Mouse (Mus musculus) olfactory bulb, adult 2 months (tissue): ENCODE results near the gene Smoc1.

Source experiments
- CTCF ChIP-seq: fragments of 200-500 bp; IDR thresholded peaks from 2 replicates; pipeline ENCODE4 v1.5.1; 2012; ENCODE audit warnings: low read depth, mild to moderate bottlenecking, low read length, moderate library complexity; ENCODE audit not compliant: insufficient read depth
- POLR2A ChIP-seq: fragments of 200-500 bp; IDR thresholded peaks from 2 replicates; pipeline ENCODE4 v1.6.1; 2012; ENCODE audit warnings: mild to moderate bottlenecking, low read depth, low read length, moderate library complexity; ENCODE audit not compliant: insufficient read depth

DNA sequence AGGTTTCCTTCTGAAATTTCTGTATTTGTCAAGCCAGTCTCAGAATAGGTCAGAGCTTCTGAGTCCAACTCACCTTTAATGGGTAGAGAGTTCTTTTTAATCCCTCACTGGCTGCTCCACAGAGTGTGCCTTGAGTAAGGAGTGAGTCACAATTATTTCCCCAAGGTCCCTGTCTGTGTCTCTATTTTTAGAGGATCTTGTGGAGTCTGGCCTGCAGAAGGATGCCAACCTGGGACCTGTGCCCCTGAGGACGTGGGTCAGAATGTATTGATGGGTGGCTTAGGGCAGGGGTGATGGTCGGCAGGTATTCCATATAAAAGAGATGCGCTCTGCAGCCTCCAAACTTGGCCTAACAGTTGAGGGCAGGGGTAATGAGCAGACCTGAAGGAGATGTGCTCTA lies 115.6 kb downstream of the Smoc1 start:
- TF ChIP-seq CTCF (no peak), POLR2A (no peak)
